Mouse (Mus musculus) thymus, postnatal 0 days (tissue): ENCODE data around the gene Spns3. TPM values are rescaled to one million over a fixed set of nuclear protein-coding genes. Genes with fewer than 3 reads are reported as not detected.

ENCODE experiments used
- DNase-seq: peaks from one replicate; pipeline ENCODE4 v3.0.0-alpha.2; 2015; ENCODE audit warnings: low spot score
- polyA plus RNA-seq: library from polyadenylated mRNA; unstranded; fragments of >200 nt; fragmentation: Nextera tagmentation; extraction: Ambion mirVana; gene quantifications from 2 replicates; pipeline ENCODE4 v1.2.1, GENCODE M21; 2015

The Spns3 gene
- polyA plus RNA-seq, 1 experiment from 2014 or later, result 6.4 TPM

GRCm38 (mm10) chr11:72519895-72520294 is 30.4 kb downstream of the Spns3 start:
- DNase-seq, result no peak

GRCm38 (mm10) chr11:72519189-72519588 is 31.1 kb downstream of the Spns3 start:
- DNase-seq, result no peak

GRCm38 (mm10) chr11:72518449-72518848 is 31.9 kb downstream of the Spns3 start:
- DNase-seq, result no peak

GRCm38 (mm10) chr11:72514967-72515366 is 35.3 kb downstream of the Spns3 start:
- DNase-seq, result no peak

- no peak for DNase-seq
Observed at GRCm38 (mm10) chr11:72508651-72509050, 41.7 kb downstream of the Spns3 start.

- no peak for DNase-seq
Observed at GRCm38 (mm10) chr11:72507651-72508050, 42.7 kb downstream of the Spns3 start.

- no peak for DNase-seq
Observed at GRCm38 (mm10) chr11:72504016-72504797, 46.1 kb downstream of the Spns3 start.

GRCm38 (mm10) chr11:72503501-72503921 is 46.8 kb downstream of the Spns3 start:
- no peak for DNase-seq

- DNase-seq, result no peak
Observed at GRCm38 (mm10) chr11:72502236-72502635, 48.1 kb downstream of the Spns3 start.

GRCm38 (mm10) chr11:72501426-72502002 is 48.8 kb downstream of the Spns3 start:
- DNase-seq, result no peak

GRCm38 (mm10) chr11:72500139-72500538 is 50.2 kb downstream of the Spns3 start:
- no peak for DNase-seq

GRCm38 (mm10) chr11:72497367-72497766 is 52.9 kb downstream of the Spns3 start:
- DNase-seq, result no peak

GRCm38 (mm10) chr11:72496775-72497174 is 53.5 kb downstream of the Spns3 start:
- no peak for DNase-seq

- no peak for DNase-seq
Observed at GRCm38 (mm10) chr11:72496066-72496465, 54.2 kb downstream of the Spns3 start.

- DNase-seq, result peak; percentile 12
Observed at GRCm38 (mm10) chr11:72494046-72494988, 56.0 kb downstream of the Spns3 start.

GRCm38 (mm10) chr11:72491130-72491960 is 59.0 kb downstream of the Spns3 start:
- no peak for DNase-seq

GRCm38 (mm10) chr11:72489881-72490301 is 60.4 kb downstream of the Spns3 start, which contains the start of gene Spns2:
Gene Spns2, minus strand, starts transcription at chr11:72489904.
- DNase-seq, result peak; percentile 80

- no peak for DNase-seq
Observed at GRCm38 (mm10) chr11:72489397-72489796, 60.9 kb downstream of the Spns3 start.

GRCm38 (mm10) chr11:72488753-72489271 is 61.5 kb downstream of the Spns3 start:
- peak; percentile 15 for DNase-seq

GRCm38 (mm10) chr11:72487739-72488138 is 62.6 kb downstream of the Spns3 start:
- DNase-seq, result no peak
